Mouse (Mus musculus) kidney, postnatal 0 days (tissue): ENCODE results near the gene Abcg5. TPM values are rescaled to one million over a fixed set of nuclear protein-coding genes. Genes with fewer than 3 reads are reported as not detected.

Experiments
- ATAC-seq: fragments of 200-750 bp; cut with Nextera tagmentation; replicated peaks from 2 replicates; pipeline ENCODE4 v1.8.0; 2017; ENCODE audit warnings: low read depth, moderate number of reproducible peaks, moderate TSS enrichment, moderate library complexity; ENCODE audit not compliant: low FRiP score
- DNase-seq: peaks from one replicate; pipeline ENCODE4 v3.0.0-alpha.2; 2016; ENCODE audit warnings: low spot score
- H3K27ac ChIP-seq: fragments of 300-500 bp; sonication (generic); 2 replicates; pipeline ENCODE4 v1.5.1; 2014; ENCODE audit warnings: mild to moderate bottlenecking
- H3K27me3 ChIP-seq: fragments of 300-500 bp; sonication (generic); 2 replicates; pipeline ENCODE4 v1.6.1; 2014; ENCODE audit warnings: low read length, mixed read lengths; ENCODE audit not compliant: insufficient read depth
- H3K36me3 ChIP-seq: fragments of 300-500 bp; sonication (generic); 2 replicates; pipeline ENCODE4 v1.6.1; 2014; ENCODE audit warnings: low read length, mixed read lengths; ENCODE audit not compliant: insufficient read depth
- H3K4me1 ChIP-seq: fragments of 300-500 bp; sonication (generic); replicated peaks from 2 replicates; pipeline ENCODE4 v1.6.1; 2014; ENCODE audit warnings: antibody characterized with exemption, low read length, mixed read lengths; ENCODE audit not compliant: insufficient read depth
- H3K4me2 ChIP-seq: fragments of 300-500 bp; sonication (generic); 2 replicates; pipeline ENCODE4 v1.6.1; 2014; ENCODE audit warnings: mild to moderate bottlenecking, low read length, moderate library complexity, mixed read lengths
- H3K4me3 ChIP-seq: fragments of 300-500 bp; sonication (generic); replicated peaks from 2 replicates; pipeline ENCODE4 v1.5.1; 2014; ENCODE audit warnings: low read depth, low read length
- H3K9ac ChIP-seq: fragments of 300-500 bp; sonication (generic); 2 replicates; pipeline ENCODE4 v1.6.1; 2014; ENCODE audit warnings: low read depth, low read length
- H3K9me3 ChIP-seq: fragments of 300-500 bp; sonication (generic); replicated peaks from 2 replicates; pipeline ENCODE4 v1.6.1; 2016; ENCODE audit warnings: low read length, inconsistent platforms, mixed read lengths
- CTCF ChIP-seq: IDR thresholded peaks from 2 replicates; pipeline ENCODE4 v1.5.1; 2016; ENCODE audit warnings: antibody characterized with exemption, low read depth, mild to moderate bottlenecking, moderate library complexity
- WGBS: fragments of 180-500 bp; shearing (Covaris S2); extraction: QIAGEN DNeasy Blood & Tissue Kit; methylation state at CpG from one replicate; pipeline ENCODE4 v1.1.7; 2014; 5-methylcytosine and 5-hydroxymethylcytosine counted together
- polyA plus RNA-seq: library from polyadenylated mRNA; unstranded; fragments of >200 nt; fragmentation: Nextera tagmentation; extraction: Ambion mirVana; gene quantifications from 2 replicates; pipeline ENCODE4 v1.2.1, GENCODE M21; 2015

The Abcg5 gene
- polyA plus RNA-seq, 1 experiment from 2014 or later = 4.8 TPM

DNA sequence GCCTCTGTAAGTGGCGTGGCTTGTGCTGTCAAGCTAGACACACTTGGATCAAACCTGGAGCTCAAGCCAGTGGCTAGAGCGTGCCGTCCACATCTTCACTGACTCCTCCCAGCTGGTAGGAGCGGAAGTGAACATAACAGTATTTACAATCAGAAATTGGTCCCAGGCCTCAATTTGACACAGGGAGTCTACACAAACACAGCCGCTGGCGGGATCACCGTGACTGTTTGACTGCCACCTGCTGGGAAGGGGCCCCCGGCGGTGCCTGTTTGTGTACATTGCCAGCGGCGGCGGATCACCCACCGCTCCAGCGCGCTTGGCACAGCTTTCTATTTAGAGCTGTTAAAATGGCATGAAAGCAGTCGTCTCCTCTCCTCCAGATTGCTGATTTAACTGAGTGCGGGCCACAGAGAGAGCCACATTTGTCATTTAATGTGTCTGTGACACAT, 26.6 kb upstream of the Abcg5 start:
- H3K9me3 ChIP-seq = no peaks in the 10 kb centered on the region
- no peak overlapping the region for H3K4me3 ChIP-seq
- no peak overlapping the region for H3K4me2 ChIP-seq
- ATAC-seq (no peak), DNase-seq (no peak)
- TF ChIP-seq CTCF = peak; percentile 11; the same call in 1 of the 2 replicates
- H3K4me1 ChIP-seq = no peaks in the 10 kb centered on the region
- H3K27ac ChIP-seq = no peak overlapping the region
- peaks cover 23% of the 10 kb centered on the region for H3K36me3 ChIP-seq
- no peak overlapping the region for H3K9ac ChIP-seq
- H3K27me3 ChIP-seq = no peaks in the 10 kb centered on the region
- WGBS = 76% methylated on average over 17 of the region's 17 CpGs

DNA sequence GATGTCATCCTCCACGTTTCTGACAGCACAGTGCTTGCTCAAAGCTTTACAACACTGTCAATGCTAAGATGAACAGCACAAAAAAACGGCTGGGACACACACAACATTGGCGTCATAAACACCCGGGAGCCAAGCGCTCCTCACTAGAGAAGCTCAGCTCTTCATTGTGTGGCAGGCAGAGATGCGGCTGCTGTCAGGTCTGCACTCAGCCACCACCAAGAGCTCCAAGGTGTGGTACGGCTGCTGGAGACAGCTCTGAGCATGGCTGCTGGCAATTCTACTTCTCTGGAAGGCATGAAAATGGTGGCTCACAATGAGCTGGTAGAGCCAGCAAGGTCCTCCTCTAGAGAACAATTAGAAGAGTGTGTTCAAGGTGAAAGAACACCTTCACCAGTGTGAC, 26.0 kb upstream of the Abcg5 start:
- no peaks in the 10 kb centered on the region for H3K9me3 ChIP-seq
- H3K36me3 ChIP-seq = peaks cover 28% of the 10 kb centered on the region
- H3K4me3 ChIP-seq = no peak overlapping the region
- H3K4me2 ChIP-seq = no peak overlapping the region
- no peak for ATAC-seq
- no peaks in the 10 kb centered on the region for H3K4me1 ChIP-seq
- 78% methylated on average over 7 of the region's 7 CpGs for WGBS
- no peak overlapping the region for H3K9ac ChIP-seq
- no peak overlapping the region for H3K27ac ChIP-seq
- no peak for TF ChIP-seq CTCF
- no peak for DNase-seq
- no peaks in the 10 kb centered on the region for H3K27me3 ChIP-seq

DNA sequence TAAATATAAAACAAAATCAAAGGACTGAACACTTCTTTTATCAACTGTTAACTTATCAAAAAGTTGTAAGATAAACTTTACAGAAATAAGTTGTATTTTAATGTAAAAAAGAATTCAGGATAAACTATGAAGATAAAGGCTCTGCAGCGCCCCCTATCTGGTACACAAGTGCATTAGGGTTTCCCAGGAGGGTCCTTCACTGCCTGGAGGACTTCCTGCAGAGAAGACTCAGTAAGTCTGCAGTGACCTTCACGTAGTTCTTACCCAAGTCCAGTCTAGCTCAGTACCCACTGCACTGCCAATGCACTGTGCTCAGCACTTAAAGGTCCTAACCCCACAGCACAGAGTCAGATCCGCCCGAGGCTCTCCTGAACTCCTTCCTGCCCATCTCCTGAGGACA, 24.6 kb upstream of the Abcg5 start:
- TF ChIP-seq CTCF = peak; percentile 55
- no peak overlapping the region for H3K27ac ChIP-seq
- ATAC-seq (no peak), DNase-seq (peak; percentile 45)
- H3K4me3 ChIP-seq = no peak overlapping the region
- H3K9me3 ChIP-seq = no peaks in the 10 kb centered on the region
- 61% methylated on average over 4 of the region's 4 CpGs for WGBS
- H3K4me1 ChIP-seq = peaks cover 9% of the 10 kb centered on the region; the same call in 1 of the 2 replicates
- H3K9ac ChIP-seq = no peak overlapping the region
- H3K36me3 ChIP-seq = peaks cover 29% of the 10 kb centered on the region
- H3K27me3 ChIP-seq = no peaks in the 10 kb centered on the region
- H3K4me2 ChIP-seq = no peak overlapping the region

DNA sequence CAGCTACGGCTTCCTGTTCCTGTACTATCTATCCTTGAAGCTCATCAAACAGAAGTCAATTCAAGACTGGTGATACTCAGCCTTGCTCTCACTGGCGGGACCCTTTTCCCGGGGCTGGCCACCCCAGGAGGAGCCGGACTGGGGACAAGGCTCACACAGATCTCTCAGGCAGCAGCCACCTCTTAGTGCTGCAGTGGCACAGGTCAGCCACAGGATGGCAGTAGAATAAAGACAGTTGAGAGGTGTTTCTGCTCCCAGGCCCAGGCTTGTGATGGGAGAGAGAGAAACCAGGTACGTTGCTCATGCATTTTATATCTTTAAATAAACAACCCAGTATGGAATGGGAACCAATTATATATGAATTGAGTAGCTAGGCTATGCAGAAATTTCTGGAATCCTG, 15.9 kb upstream of the Abcg5 start:
- Histone ChIP-seq H3K9ac (no peak overlapping the region), H3K27me3 (no peaks in the 10 kb centered on the region)

DNA sequence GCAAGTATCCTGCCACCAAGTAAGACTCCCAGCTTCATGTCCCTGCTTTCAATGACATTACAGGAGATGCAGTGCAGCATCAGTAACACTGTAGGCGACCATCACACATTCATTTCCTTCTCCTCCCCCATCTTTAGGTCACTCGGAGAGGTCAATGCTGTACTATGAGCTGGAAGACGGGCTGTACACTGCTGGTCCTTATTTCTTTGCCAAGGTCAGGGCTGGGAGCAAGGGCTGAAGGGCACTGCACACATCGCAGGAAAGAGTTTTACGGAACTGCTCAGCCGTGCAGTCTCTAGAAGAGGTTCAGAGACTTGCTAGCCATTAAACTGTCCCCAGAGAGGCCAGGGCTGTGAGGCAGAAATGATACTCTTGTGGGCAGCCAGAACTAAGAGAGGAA, 13.7 kb upstream of the Abcg5 start:
- peak; percentile 62; the same call in 1 of the 2 replicates for ATAC-seq
- no peaks in the 10 kb centered on the region for H3K36me3 ChIP-seq
- H3K4me1 ChIP-seq = peaks cover 6% of the 10 kb centered on the region; the same call in 1 of the 2 replicates
- no peaks in the 10 kb centered on the region for H3K27me3 ChIP-seq
- no peak overlapping the region for H3K27ac ChIP-seq
- H3K9ac ChIP-seq = no peak overlapping the region
- TF ChIP-seq CTCF = no peak
- WGBS = 16% methylated on average over 6 of the region's 6 CpGs
- peak; percentile 44 for DNase-seq
- no peak overlapping the region for H3K4me2 ChIP-seq
- no peaks in the 10 kb centered on the region for H3K9me3 ChIP-seq
- no peak overlapping the region for H3K4me3 ChIP-seq

More for the DNA sequence above, 15.9 kb upstream of the Abcg5 start:
- Histone ChIP-seq H3K4me1 (peaks cover 16% of the 10 kb centered on the region), H3K4me3 (no peak overlapping the region), H3K27ac (no peak overlapping the region), H3K4me2 (no peak overlapping the region), H3K36me3 (0 out of 2 replicates have a peak, but pooled peaks cover under 1% of the 10 kb centered on the region), H3K9me3 (no peaks in the 10 kb centered on the region)
- ATAC-seq (no peak), DNase-seq (peak; percentile 85)
- 24% methylated on average over 5 of the region's 5 CpGs for WGBS
- TF ChIP-seq CTCF = peak; percentile 94

DNA sequence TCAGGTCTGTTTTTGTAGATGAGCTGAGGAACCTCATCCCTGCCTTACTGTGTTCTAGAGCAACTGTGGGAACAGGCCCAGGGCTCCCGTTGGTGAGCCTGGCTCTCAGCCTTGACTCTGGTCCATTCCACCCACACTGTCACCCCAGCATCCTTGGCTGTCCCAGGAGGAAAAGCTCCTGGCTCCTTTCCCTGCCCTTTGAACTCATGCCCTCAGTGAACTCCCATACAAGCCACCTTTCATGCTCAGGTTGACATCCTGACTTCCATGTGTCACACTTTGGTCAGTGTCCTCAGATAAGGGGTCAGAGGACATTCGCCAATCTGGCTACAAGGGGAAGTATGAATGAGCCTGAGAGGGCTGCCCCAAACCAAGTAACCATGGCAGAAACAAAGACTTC, 10.9 kb upstream of the Abcg5 start:
- Histone ChIP-seq H3K9ac (no peak overlapping the region), H3K4me2 (no peak overlapping the region), H3K36me3 (no peaks in the 10 kb centered on the region), H3K4me1 (peaks cover 6% of the 10 kb centered on the region; the same call in 1 of the 2 replicates), H3K27me3 (no peaks in the 10 kb centered on the region), H3K4me3 (no peak overlapping the region), H3K27ac (no peak overlapping the region), H3K9me3 (no peaks in the 10 kb centered on the region)
- no peak for TF ChIP-seq CTCF
- whole genome bisulfite sequencing = 74% methylated on average over 2 of the region's 2 CpGs
- ATAC-seq = no peak
- DNase-seq = no peak

DNA sequence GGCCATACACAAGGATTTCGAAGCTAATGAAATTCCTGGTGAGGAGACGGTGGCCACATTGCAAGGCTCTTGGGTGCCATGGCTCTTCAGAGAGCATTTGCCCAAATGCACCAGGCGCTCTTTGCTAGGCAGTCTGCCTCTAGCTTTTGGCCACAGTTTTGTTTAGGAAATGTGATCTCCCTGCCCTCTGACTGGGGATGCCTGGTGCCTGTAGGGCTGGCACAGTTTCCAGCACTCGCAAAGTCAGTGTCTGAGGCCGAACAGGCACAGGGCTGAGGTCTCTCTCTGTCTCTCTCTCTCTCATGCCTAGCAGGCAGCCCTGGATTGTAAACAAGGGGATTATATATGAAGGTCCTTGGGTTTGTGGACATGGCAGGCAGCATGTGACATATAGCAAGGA, 7.3 kb upstream of the Abcg5 start:
- ATAC-seq (no peak), DNase-seq (no peak)
- no peaks in the 10 kb centered on the region for H3K9me3 ChIP-seq
- WGBS = 68% methylated on average over 5 of the region's 5 CpGs
- no peak overlapping the region for H3K27ac ChIP-seq
- no peak overlapping the region for H3K9ac ChIP-seq
- no peaks in the 10 kb centered on the region for H3K36me3 ChIP-seq
- TF ChIP-seq CTCF = no peak
- H3K4me2 ChIP-seq = no peak overlapping the region
- H3K27me3 ChIP-seq = no peaks in the 10 kb centered on the region
- H3K4me3 ChIP-seq = no peak overlapping the region
- H3K4me1 ChIP-seq = no peaks in the 10 kb centered on the region
